Mouse (Mus musculus) small intestine, adult 10 weeks (tissue): Measurements from ENCODE around the gene Ptpn20. TPM values are rescaled to one million over a fixed set of nuclear protein-coding genes. Genes with fewer than 3 reads are reported as not detected.

Source experiments
- polyA plus RNA-seq: library from polyadenylated mRNA; stranded (reverse); fragments of 350-450 nt; fragmentation: Illumina TruSeq; extraction: RNeasy Lipid Tissue Mini Kit (QIAGEN cat#74804); gene quantifications from one replicate; pipeline ENCODE4 v1.2.3, GENCODE M21; 2014; ENCODE audit warnings: low replicate concordance

The Ptpn20 gene
- polyA plus RNA-seq = not detected

DNA sequence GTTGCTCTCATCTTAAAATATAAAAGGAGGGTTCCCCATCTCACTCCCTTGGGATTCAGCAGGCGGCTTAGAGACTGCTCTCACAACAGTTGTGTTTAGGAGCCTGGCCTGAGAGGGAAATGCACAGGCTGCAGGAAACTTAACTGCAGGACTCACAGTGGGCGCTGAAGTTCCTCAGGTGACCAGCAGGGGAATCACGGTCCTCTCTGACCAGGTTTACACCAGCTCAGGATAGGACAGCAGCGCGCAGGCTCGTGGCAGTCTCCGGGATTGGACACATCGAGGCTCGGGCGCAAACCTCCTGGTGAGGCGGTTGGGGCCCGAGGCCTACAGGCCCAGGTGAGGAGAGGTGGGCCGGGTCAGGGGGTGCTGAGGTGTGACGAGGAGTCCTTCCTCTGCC is at the start of gene Ptpn20:
Gene Ptpn20 (plus strand): TSS at position 257 of the 400 bp plus-strand sequence.

Other genes with a start within 250 kb of the Ptpn20 start
- 169 TPM for gene Mapk8, start 142.0 kb upstream of the Ptpn20 start, polyA plus RNA-seq
- not detected for gene Frmpd2, start 117.5 kb upstream of the Ptpn20 start, polyA plus RNA-seq